Mouse (Mus musculus) ES-CJ7 (cell line): Measurements from ENCODE around the gene Fam183b.
"Not testable (repeated sequence)": the region's sequence is repeated elsewhere in the genome, so short reads cannot be mapped to it uniquely, and the experiment has no call there.

Experiments
- DNase-seq: peaks from one replicate; pipeline ENCODE4 v3.0.0; 2011; ENCODE audit warnings: low read depth, low spot score

Gene Fam183b

GRCm38 (mm10) chr11:58801558-58802228 lies at the start of gene Fam183b:
TSS of gene Fam183b (minus strand) at chr11:58801960.
- peak; percentile 59 for DNase-seq

GRCm38 (mm10) chr11:58849731-58850130 lies 48.0 kb upstream of the Fam183b start:
- DNase-seq, result no peak

- DNase-seq, result no peak
Observed at GRCm38 (mm10) chr11:58847636-58848035, 45.9 kb upstream of the Fam183b start.

GRCm38 (mm10) chr11:58846919-58847461 lies 45.2 kb upstream of the Fam183b start, which contains the start of gene Gm12258:
TSS of gene Gm12258 (plus strand) at chr11:58847158.
- DNase-seq, result peak; percentile 99

GRCm38 (mm10) chr11:58838951-58839350 lies 37.2 kb upstream of the Fam183b start, which contains the start of gene Olfr311:
TSS of gene Olfr311 (plus strand) at chr11:58839251.
- DNase-seq, result not testable (repeated sequence)

GRCm38 (mm10) chr11:58832541-58832940 lies 30.8 kb upstream of the Fam183b start:
- not testable (repeated sequence) for DNase-seq

GRCm38 (mm10) chr11:58829764-58830163 lies 28.0 kb upstream of the Fam183b start:
- DNase-seq, result no peak

- not testable (repeated sequence) for DNase-seq
Observed at GRCm38 (mm10) chr11:58828937-58829336, 27.2 kb upstream of the Fam183b start, which contains the start of gene Olfr312. TSS of gene Olfr312 (plus strand) at chr11:58829237.

- DNase-seq, result no peak
Observed at GRCm38 (mm10) chr11:58815676-58816075, 13.9 kb upstream of the Fam183b start.

GRCm38 (mm10) chr11:58814700-58815099 lies 12.9 kb upstream of the Fam183b start, which contains the start of gene Olfr313:
TSS of gene Olfr313 (plus strand) at chr11:58815000.
- DNase-seq, result not testable (repeated sequence)

GRCm38 (mm10) chr11:58812001-58812400 lies 10.2 kb upstream of the Fam183b start:
- peak; percentile 35 for DNase-seq

GRCm38 (mm10) chr11:58804393-58804792 lies 2.6 kb upstream of the Fam183b start:
- no peak for DNase-seq

GRCm38 (mm10) chr11:58803871-58804270 lies 2.1 kb upstream of the Fam183b start:
- no peak for DNase-seq

- DNase-seq, result no peak
Observed at GRCm38 (mm10) chr11:58799747-58800146, 2.0 kb downstream of the Fam183b start.

GRCm38 (mm10) chr11:58796850-58797249 lies 4.9 kb downstream of the Fam183b start:
- DNase-seq, result no peak

GRCm38 (mm10) chr11:58795856-58796255 lies 5.9 kb downstream of the Fam183b start:
- no peak for DNase-seq

- DNase-seq, result no peak
Observed at GRCm38 (mm10) chr11:58790646-58791045, 11.1 kb downstream of the Fam183b start.

GRCm38 (mm10) chr11:58790053-58790452 lies 11.7 kb downstream of the Fam183b start:
- no peak for DNase-seq

GRCm38 (mm10) chr11:58789532-58789931 lies 12.2 kb downstream of the Fam183b start:
- DNase-seq, result no peak

GRCm38 (mm10) chr11:58788346-58788745 lies 13.4 kb downstream of the Fam183b start:
- no peak for DNase-seq

GRCm38 (mm10) chr11:58787651-58788050 lies 14.1 kb downstream of the Fam183b start:
- DNase-seq, result no peak

GRCm38 (mm10) chr11:58784182-58784581 lies 17.6 kb downstream of the Fam183b start:
- DNase-seq, result no peak

- no peak for DNase-seq
Observed at GRCm38 (mm10) chr11:58782480-58783089, 19.2 kb downstream of the Fam183b start, which contains the start of gene Olfr314. TSS of gene Olfr314 (plus strand) at chr11:58782952.
